Mouse (Mus musculus) hindbrain, postnatal 0 days (tissue): ENCODE data around the gene Ttc21a. TPM values are rescaled to one million over a fixed set of nuclear protein-coding genes. Genes with fewer than 3 reads are reported as not detected.
A peak's percentile ranks its signal among the peaks of the same experiment; 100 is the strongest.

Experiments
- ATAC-seq: fragments of 200-750 bp; cut with Nextera tagmentation; 2 replicates; pipeline ENCODE4 v1.8.0; 2017; ENCODE audit warnings: mild to moderate bottlenecking, moderate TSS enrichment, moderate library complexity
- DNase-seq: peaks from one replicate; pipeline ENCODE4 v3.0.0-alpha.2; 2015; ENCODE audit warnings: low spot score
- H3K27ac ChIP-seq: fragments of 300-500 bp; sonication (generic); 2 replicates; pipeline ENCODE4 v1.5.1; 2014; ENCODE audit warnings: mild to moderate bottlenecking
- H3K27me3 ChIP-seq: fragments of 300-500 bp; sonication (generic); 2 replicates; pipeline ENCODE4 v1.6.1; 2014; ENCODE audit warnings: low read length, mixed read lengths; ENCODE audit not compliant: insufficient read depth
- H3K36me3 ChIP-seq: fragments of 300-500 bp; sonication (generic); 2 replicates; pipeline ENCODE4 v1.6.1; 2014; ENCODE audit warnings: low read length, mixed read lengths; ENCODE audit not compliant: insufficient read depth
- H3K4me1 ChIP-seq: fragments of 300-500 bp; sonication (generic); 2 replicates; pipeline ENCODE4 v1.6.1; 2014; ENCODE audit warnings: antibody characterized with exemption, low read length, mixed read lengths; ENCODE audit not compliant: insufficient read depth
- H3K4me2 ChIP-seq: fragments of 300-500 bp; sonication (generic); 2 replicates; pipeline ENCODE4 v1.6.1; 2014; ENCODE audit warnings: low read depth, mild to moderate bottlenecking, low read length, moderate library complexity, mixed read lengths
- H3K4me3 ChIP-seq: fragments of 300-500 bp; sonication (generic); 2 replicates; pipeline ENCODE4 v1.5.1; 2014; ENCODE audit warnings: low read length
- H3K9ac ChIP-seq: fragments of 300-500 bp; sonication (generic); replicated peaks from 2 replicates; pipeline ENCODE4 v1.6.1; 2014; ENCODE audit warnings: mild to moderate bottlenecking, low read length, moderate library complexity, mixed read lengths
- H3K9me3 ChIP-seq: fragments of 300-500 bp; sonication (generic); 2 replicates; pipeline ENCODE4 v1.6.1; 2016; ENCODE audit warnings: low read length, mixed read lengths
- CTCF ChIP-seq: IDR thresholded peaks from 2 replicates; pipeline ENCODE4 v1.5.1; 2016; ENCODE audit warnings: antibody characterized with exemption, control low read depth, low read depth
- WGBS: fragments of 180-500 bp; shearing (Covaris S2); extraction: QIAGEN DNeasy Blood & Tissue Kit; methylation state at CpG from one replicate; pipeline ENCODE4 v1.1.7; 2014; 5-methylcytosine and 5-hydroxymethylcytosine counted together
- polyA plus RNA-seq: library from polyadenylated mRNA; unstranded; fragments of >200 nt; fragmentation: Nextera tagmentation; extraction: Ambion mirVana; gene quantifications from 2 replicates; pipeline ENCODE4 v1.2.1, GENCODE M21; 2015
- total RNA-seq: library from RNA; depleted of rRNA; stranded (reverse); fragments of >200 nt; gene quantifications from 2 replicates; pipeline ENCODE4 v1.2.3, GENCODE M21; 2014

The Ttc21a gene
- total and polyA plus RNA-seq, 2 experiments from 2014 or later = 0.90 to 4.9 TPM

DNA sequence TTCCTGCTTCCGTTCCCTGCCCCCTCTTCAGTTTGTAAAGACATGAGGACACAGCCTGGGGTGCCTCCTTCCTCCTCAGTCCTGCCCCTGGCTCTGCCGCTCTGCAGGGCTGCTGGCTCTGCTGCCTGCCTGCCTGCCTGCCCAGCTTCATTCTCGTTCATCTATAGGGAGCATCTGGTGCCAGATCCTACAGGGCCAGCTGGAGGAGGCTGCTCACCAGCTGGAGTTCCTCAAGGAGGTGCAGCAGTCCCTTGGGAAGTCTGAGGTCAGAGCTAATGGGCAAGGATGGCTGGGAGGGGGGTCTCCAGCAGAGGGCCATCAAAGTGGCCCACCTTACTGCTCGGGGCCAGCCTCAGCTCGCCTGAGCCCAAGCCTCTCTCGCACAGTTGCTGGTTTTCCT lies 13.0 kb downstream of the Ttc21a start:
- H3K36me3 ChIP-seq = no peaks in the 10 kb centered on the region
- H3K4me2 ChIP-seq = no peak overlapping the region
- H3K4me1 ChIP-seq = no peaks in the 10 kb centered on the region
- ATAC-seq (0 out of 2 replicates have a peak, but pooled peaks have one; percentile 43), DNase-seq (peak; percentile 20)
- no peak for TF ChIP-seq CTCF
- H3K27me3 ChIP-seq = no peaks in the 10 kb centered on the region
- H3K27ac ChIP-seq = peak overlapping the region; percentile 36; the same call in 1 of the 2 replicates
- 37% methylated on average over 6 of the region's 6 CpGs for WGBS
- H3K9ac ChIP-seq = no peak overlapping the region
- H3K9me3 ChIP-seq = no peaks in the 10 kb centered on the region
- H3K4me3 ChIP-seq = no peak overlapping the region

DNA sequence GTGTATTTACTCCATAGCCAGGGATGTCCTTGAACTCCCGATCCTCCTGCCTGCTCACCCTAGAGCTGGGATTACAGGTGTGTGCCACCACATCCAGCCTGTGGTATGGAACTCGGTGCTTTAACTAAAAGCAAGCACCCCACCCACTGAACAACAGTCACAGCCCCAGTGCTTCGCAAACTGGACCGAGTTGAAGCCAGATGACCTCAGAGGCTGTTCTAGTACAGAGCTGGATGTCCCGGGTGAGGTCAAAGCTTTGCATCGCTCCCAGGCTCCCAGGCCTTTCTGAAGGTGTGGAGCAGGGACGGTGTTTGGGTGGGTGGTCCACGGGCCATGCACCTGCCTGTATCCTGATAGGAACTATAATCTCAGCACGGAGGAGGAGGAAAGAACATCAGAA lies 14.0 kb downstream of the Ttc21a start:
- WGBS = 90% methylated on average over 9 of the region's 9 CpGs
- no peak overlapping the region for H3K9ac ChIP-seq
- no peak for TF ChIP-seq CTCF
- H3K36me3 ChIP-seq = no peaks in the 10 kb centered on the region
- ATAC-seq (no peak), DNase-seq (no peak)
- no peaks in the 10 kb centered on the region for H3K27me3 ChIP-seq
- H3K27ac ChIP-seq = no peak overlapping the region
- no peaks in the 10 kb centered on the region for H3K9me3 ChIP-seq
- no peaks in the 10 kb centered on the region for H3K4me1 ChIP-seq
- H3K4me2 ChIP-seq = no peak overlapping the region
- H3K4me3 ChIP-seq = no peak overlapping the region

DNA sequence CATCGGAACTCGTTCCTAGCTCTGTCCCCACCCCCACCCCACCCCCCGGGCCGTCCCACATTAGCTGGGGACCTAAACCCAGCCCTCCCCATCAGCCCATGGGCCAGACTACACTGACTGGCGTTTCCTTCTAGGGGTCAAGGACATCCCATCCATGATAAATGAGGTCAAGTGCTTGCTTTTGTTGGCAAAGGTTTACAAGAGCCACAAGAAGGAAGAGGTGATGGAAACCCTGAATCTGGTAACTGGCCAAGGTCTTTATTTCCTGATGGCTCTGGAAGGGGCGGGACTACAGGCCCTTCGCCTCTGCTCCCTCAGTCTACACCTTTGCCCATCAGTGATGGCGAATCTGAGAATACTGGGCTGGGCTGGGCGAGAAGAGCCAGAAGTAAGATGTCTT lies 21.4 kb downstream of the Ttc21a start:
- Histone ChIP-seq H3K27me3 (no peaks in the 10 kb centered on the region), H3K27ac (no peak overlapping the region), H3K4me1 (no peaks in the 10 kb centered on the region), H3K9ac (no peak overlapping the region), H3K4me2 (no peak overlapping the region), H3K36me3 (no peaks in the 10 kb centered on the region), H3K9me3 (no peaks in the 10 kb centered on the region), H3K4me3 (no peak overlapping the region)
- 82% methylated on average over 9 of the region's 9 CpGs for WGBS
- no peak for TF ChIP-seq CTCF
- ATAC-seq (no peak), DNase-seq (no peak)

GRCm38 (mm10) chr9:119962216-119962615 lies 24.8 kb downstream of the Ttc21a start:
- Histone ChIP-seq H3K36me3 (no peaks in the 10 kb centered on the region), H3K27me3 (no peaks in the 10 kb centered on the region), H3K9ac (no peak overlapping the region), H3K27ac (no peak overlapping the region), H3K4me1 (no peaks in the 10 kb centered on the region), H3K4me3 (no peak overlapping the region), H3K4me2 (no peak overlapping the region), H3K9me3 (no peaks in the 10 kb centered on the region)
- no peak for TF ChIP-seq CTCF
- no peak for ATAC-seq
- no peak for DNase-seq
- WGBS = 82% methylated on average over 4 of the region's 4 CpGs

DNA sequence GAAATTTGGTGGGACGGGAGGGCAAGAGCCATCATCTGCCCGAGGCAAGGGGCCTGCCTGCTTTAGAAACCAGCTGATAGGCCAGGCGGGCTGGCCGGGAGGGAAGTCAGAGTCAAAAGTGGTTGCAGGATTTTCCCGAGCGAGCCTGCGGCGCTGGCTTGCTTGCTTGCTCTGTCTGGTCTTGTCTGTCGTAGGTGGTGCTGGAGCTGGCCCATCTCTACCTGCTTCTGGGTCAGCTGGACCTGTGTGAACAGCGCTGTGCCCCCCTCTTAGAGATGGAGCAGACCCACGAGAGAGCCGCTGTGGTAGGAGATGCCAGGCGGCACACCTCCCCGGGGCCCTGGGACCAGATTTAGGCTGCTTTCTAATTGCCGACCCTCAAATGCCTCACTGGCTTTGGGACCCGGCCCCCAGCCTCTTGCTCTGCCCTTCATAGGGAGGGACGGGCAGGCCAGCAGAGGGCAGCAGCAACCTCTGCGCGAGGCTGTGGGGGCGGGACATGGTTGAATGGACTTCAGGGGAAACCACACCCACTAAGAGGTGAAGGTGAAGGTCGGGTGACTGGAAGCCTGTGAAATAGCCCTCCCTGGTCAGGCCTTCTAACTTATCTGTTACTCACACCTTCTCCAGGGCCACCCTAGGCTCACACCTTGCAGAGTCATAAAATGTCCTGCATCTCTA lies 25.7 kb downstream of the Ttc21a start:
- peak; percentile 83 for TF ChIP-seq CTCF
- 15% methylated on average over 20 of the region's 21 CpGs for WGBS

GRCm38 (mm10) chr9:119964206-119964605 lies 26.8 kb downstream of the Ttc21a start:
- Histone ChIP-seq H3K4me3 (no peak overlapping the region), H3K4me1 (no peaks in the 10 kb centered on the region), H3K27ac (no peak overlapping the region), H3K27me3 (no peaks in the 10 kb centered on the region), H3K9ac (no peak overlapping the region), H3K4me2 (no peak overlapping the region), H3K9me3 (no peaks in the 10 kb centered on the region), H3K36me3 (no peaks in the 10 kb centered on the region)
- no peak for TF ChIP-seq CTCF
- 85% methylated on average over 3 of the region's 3 CpGs for WGBS
- DNase-seq (no peak), ATAC-seq (no peak)

More for the DNA sequence above, 25.7 kb downstream of the Ttc21a start:
- H3K4me3 ChIP-seq = no peak overlapping the region
- H3K4me1 ChIP-seq = no peaks in the 10 kb centered on the region
- DNase-seq (peak; percentile 66), ATAC-seq (peak; percentile 68; the same call in 1 of the 2 replicates)
- H3K9me3 ChIP-seq = no peaks in the 10 kb centered on the region
- no peak overlapping the region for H3K27ac ChIP-seq
- no peaks in the 10 kb centered on the region for H3K27me3 ChIP-seq
- H3K36me3 ChIP-seq = no peaks in the 10 kb centered on the region
- H3K9ac ChIP-seq = no peak overlapping the region
- no peak overlapping the region for H3K4me2 ChIP-seq

- Histone ChIP-seq H3K4me3 (no peak overlapping the region), H3K4me1 (peaks cover 5% of the 10 kb centered on the region; the same call in 1 of the 2 replicates), H3K4me2 (no peak overlapping the region), H3K9me3 (no peaks in the 10 kb centered on the region), H3K36me3 (no peaks in the 10 kb centered on the region), H3K9ac (no peak overlapping the region), H3K27ac (no peak overlapping the region), H3K27me3 (no peaks in the 10 kb centered on the region)
- no peak for ATAC-seq
- no peak for TF ChIP-seq CTCF
- DNase-seq = no peak
- WGBS = 62% methylated on average over 3 of the region's 3 CpGs
Measured at GRCm38 (mm10) chr9:119965186-119965585, 27.8 kb downstream of the Ttc21a start.
